14 mouse cellular contexts compared by ENCODE assay signal in genomic region chr14:58637405-58638336, GRCm38 (mm10).
DNase-seq lines count a peak whose midpoint lies in the region; ATAC-seq lines count a peak whose summit lies in the region.
"Had no signal": no experiment of that assay in that cellular context is flagged by ENCODE, and none has a peak within 500 bp of the region (broad histone marks: within the 10 kb centered on the region; RNA-seq: fewer than 3 reads in every experiment).

No protein-coding gene starts in this region.

- peaks cover 9% of the 10 kb centered on the region; the same call in 1 of the 2 replicates for H3K4me1 ChIP-seq in forebrain, embryonic 14.5 days (ENCODE audit: control insufficient read depth, insufficient read depth, low read length)
- H3K4me1 ChIP-seq in limb, embryonic 10.5 days: peaks cover 35% of the 10 kb centered on the region
- peaks cover 22% of the 10 kb centered on the region for H3K4me1 ChIP-seq in neural tube, embryonic 13.5 days (replicated peaks)

- peak; percentile 79 for ATAC-seq in forebrain, embryonic 14.5 days
- peak; percentile 87 for ATAC-seq in neural tube, embryonic 13.5 days (ENCODE audit: low read depth)
- ATAC-seq: intestine, postnatal 0 days had no signal

- no peak overlapping the region for H3K4me2 ChIP-seq in forebrain, embryonic 14.5 days (ENCODE audit: low read length)
- H3K4me2 ChIP-seq in neural tube, embryonic 13.5 days: no peak overlapping the region

- no peak overlapping the region for H3K27ac ChIP-seq in forebrain, embryonic 14.5 days (ENCODE audit: low read depth, low read length)
- peak overlapping the region; percentile 51 for H3K27ac ChIP-seq in limb, embryonic 10.5 days
- H3K27ac ChIP-seq in neural tube, embryonic 13.5 days (replicated peaks): no peak overlapping the region
- H3K27ac ChIP-seq: liver, embryonic 14.5 days had no signal

- H3K27me3 ChIP-seq in forebrain, embryonic 14.5 days (replicated peaks; ENCODE audit: control insufficient read depth, insufficient read depth, low read length): peaks cover 4% of the 10 kb centered on the region; the same call in 1 of the 2 replicates
- H3K27me3 ChIP-seq in limb, embryonic 10.5 days (ENCODE audit: low read depth, poor library complexity, severe bottlenecking): 0 out of 2 replicates have a peak, but pooled peaks cover 7% of the 10 kb centered on the region
- peaks cover 19% of the 10 kb centered on the region; the same call in 1 of the 2 replicates for H3K27me3 ChIP-seq in neural tube, embryonic 13.5 days

- 4% methylated on average over 13 of the region's 13 CpGs for WGBS in forebrain, embryonic 14.5 days
- WGBS in limb, embryonic 10.5 days: 51% methylated on average over 13 of the region's 13 CpGs
- WGBS in neural tube, embryonic 13.5 days: 25% methylated on average over 13 of the region's 13 CpGs

- H3K9me3 ChIP-seq in forebrain, embryonic 14.5 days (replicated peaks; ENCODE audit: control insufficient read depth, low read length): no peaks in the 10 kb centered on the region
- no peaks in the 10 kb centered on the region for H3K9me3 ChIP-seq in limb, embryonic 10.5 days (replicated peaks)
- H3K9me3 ChIP-seq in neural tube, embryonic 13.5 days: no peaks in the 10 kb centered on the region

- H3K36me3 ChIP-seq in forebrain, embryonic 14.5 days (ENCODE audit: control insufficient read depth, insufficient read depth, low read length): no peaks in the 10 kb centered on the region
- no peaks in the 10 kb centered on the region for H3K36me3 ChIP-seq in limb, embryonic 10.5 days
- H3K36me3 ChIP-seq in neural tube, embryonic 13.5 days: no peaks in the 10 kb centered on the region

- no peak overlapping the region for H3K4me3 ChIP-seq in forebrain, embryonic 14.5 days (ENCODE audit: low read depth, low read length)
- H3K4me3 ChIP-seq in limb, embryonic 10.5 days: no peak overlapping the region
- no peak overlapping the region for H3K4me3 ChIP-seq in neural tube, embryonic 13.5 days
- H3K4me3 ChIP-seq: myocyte had no signal

- DNase-seq in embryo, embryonic 10 days (ENCODE audit: low spot score): peak; percentile 22
- no peak for DNase-seq in embryo, embryonic 9.5 days (ENCODE audit: extremely low spot score)
- peak; percentile 81 for DNase-seq in forebrain, embryonic 14.5 days (ENCODE audit: low spot score)
- peak; percentile 48 for DNase-seq in limb, embryonic 10.5 days (ENCODE audit: low spot score)
- DNase-seq in thymus, adult 18-20 months: no peak
- no peak for DNase-seq in cerebellum, adult 8-10 months
- DNase-seq in kidney, postnatal 4 days: no peak
- DNase-seq: adrenal gland, postnatal 25 days; heart, postnatal 10 days; right cerebral cortex, adult 18-20 months had no signal

- H3K9ac ChIP-seq in forebrain, embryonic 14.5 days (ENCODE audit: low read length): no peak overlapping the region
- H3K9ac ChIP-seq in neural tube, embryonic 13.5 days: no peak overlapping the region
- H3K9ac ChIP-seq: liver, embryonic 14.5 days had no signal

Comparison
In these comparisons a context has a peak if more than half of its experiments do, and no peak if none do; other contexts are left out.
1. DNase-seq: peak in embryo, embryonic 10 days (single experiment), forebrain, embryonic 14.5 days (single experiment) and limb, embryonic 10.5 days (single experiment); none in embryo, embryonic 9.5 days (single experiment), thymus, adult 18-20 months (0 of 2), cerebellum, adult 8-10 months (single experiment) and kidney, postnatal 4 days (0 of 2).